Mouse (Mus musculus): Measurements from ENCODE around the gene Gm6040.

The Gm6040 gene

DNA sequence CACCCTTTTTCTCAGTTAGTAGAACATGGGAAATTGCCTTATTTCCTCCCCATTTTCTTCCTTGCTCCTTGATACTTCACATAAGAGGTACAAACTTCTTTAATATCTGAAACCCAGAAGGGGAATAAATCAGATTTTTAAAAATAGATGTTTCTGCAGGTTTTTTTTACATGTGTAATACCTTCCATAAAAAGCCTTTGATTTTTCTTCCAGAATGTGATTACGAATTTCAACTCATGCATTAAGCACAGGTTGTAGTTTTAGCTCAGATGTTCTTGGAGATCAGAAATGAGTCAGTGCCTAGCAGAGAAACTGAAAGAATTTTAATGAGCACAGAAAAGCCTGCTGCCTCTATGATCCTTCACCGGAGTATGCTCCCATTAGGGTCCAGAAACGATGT, at the start of gene Gm6040:
Gm6040 (minus strand) TSS at position 101 of the 400 bp plus-strand sequence.
- no peak for DNase-seq (ENCODE audit: low spot score in 2 of 2)

DNA sequence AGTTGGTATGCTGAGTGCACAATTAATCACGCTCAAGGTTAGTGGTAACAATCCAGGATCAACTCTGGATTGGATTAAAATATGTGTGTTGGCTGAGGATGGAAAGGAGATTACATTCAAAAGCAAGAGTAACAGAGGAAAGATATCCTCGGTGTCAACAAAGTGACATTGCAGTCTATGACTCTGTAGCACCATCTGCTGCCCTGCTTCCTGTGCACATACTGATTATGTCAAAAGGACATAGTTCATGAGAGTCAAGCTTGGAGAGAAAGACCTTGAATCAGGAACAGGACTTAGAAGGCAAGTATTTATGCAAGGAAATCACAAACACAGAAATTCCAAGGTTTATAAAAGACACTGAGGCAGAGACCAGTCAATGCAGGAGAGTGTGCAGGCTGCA, 42.7 kb upstream of the Gm6040 start:
- no peak for DNase-seq (ENCODE audit: low spot score in 2 of 2)

DNA sequence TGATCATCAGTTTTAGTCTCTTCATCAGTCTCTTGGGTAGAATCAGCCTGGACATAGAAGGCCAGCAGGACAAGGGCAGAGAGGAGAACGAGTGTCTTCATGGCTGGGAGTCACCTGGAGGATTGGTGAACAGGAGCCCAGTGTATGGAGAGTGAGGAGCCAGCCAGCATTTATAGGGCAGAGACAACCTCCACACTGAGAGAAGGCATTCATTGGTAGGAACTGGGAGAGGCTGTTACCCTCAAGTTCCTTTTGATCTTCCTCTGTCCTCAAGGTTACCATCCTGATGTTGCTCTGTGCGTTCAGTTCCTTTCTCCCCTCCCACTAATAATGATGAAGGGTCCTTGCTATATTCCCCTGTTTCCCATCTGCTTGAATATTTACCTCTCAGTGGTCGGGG, 22.7 kb upstream of the Gm6040 start, which contains the start of gene AY761185:
AY761185 (minus strand) TSS at position 101 of the 400 bp plus-strand sequence.
- no peak for DNase-seq (ENCODE audit: low spot score in 2 of 2)

DNA sequence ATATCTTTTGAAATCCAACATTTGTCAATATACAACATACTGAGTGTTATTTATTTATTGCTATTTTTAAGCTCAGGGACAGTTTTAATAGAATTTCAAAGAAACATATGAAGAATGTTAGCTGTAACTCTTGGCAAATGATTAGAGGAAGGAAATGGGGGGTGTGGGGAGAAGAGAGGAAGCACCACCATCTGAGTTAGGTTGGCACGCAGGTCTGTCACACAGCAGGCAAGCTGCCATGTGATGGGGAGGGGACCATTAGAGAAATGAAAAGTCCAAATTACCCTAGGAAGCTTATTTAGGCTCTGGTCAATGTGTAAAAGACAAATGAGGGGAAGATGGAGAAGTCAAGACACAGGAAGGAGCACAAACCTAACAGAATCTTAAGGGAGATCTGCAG, 9.6 kb downstream of the Gm6040 start:
- no peak for DNase-seq (ENCODE audit: low spot score in 2 of 2)

DNA sequence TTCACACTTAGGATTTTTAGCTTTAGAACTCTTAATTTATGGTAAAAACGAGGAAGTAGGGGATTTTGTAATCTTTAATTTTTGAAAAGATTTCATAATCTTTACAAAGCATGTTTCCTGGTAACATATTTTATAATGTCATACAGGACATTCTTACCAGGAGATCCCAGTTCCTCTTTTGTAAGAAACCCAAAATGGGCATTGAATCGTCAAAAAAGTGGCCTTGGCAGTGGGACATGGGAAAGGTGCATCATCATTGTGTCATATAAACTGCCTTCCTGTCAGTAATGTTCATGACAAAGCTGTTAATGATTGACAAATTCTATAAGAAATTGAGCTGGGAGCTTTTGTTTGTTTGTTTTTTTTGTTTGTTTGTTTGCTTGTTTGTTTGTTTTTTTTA, 13.6 kb downstream of the Gm6040 start:
- DNase-seq (ENCODE audit: low spot score in 2 of 2), result no peak

DNA sequence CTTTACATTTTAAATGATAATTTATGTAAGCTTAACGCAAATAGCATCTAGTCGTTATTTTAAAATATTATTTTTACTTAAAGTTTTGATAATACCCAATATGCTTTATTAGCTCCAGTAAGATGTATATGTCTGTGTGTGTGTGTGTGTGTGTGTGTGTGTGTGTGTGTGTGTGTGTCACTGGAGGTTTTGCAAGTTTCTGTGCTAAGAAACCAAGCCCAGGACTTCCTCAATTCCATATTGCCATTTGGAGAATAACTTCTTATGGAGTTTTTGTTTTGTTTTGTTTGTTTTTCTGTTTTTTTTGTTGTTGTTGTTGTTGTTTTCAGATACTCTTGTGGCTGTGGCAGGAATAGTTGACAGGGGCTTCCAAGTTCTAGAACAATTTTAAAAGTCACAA, 14.8 kb downstream of the Gm6040 start:
- DNase-seq (ENCODE audit: low spot score in 2 of 2), result no peak

DNA sequence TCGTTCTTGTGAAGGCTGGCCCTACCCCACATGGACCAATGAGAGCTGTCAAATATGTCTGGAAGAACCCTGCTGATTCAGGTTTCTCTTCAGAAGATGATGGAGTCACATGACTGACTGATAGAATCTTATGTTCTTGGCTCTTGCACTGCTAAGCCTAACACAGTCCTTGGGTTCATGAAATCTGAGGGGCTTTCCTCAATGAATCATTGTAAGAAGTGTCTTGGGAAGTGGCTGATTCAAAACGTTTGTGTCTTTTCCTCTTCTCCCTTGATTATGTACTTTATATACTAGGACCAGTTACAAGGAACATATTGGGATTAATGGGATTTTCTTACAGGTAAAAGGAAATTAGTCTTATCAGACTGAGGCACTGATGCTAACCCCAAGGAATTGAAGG, 19.3 kb downstream of the Gm6040 start, which contains the start of gene Gm15056:
Gm15056 (minus strand) TSS at position 101 of the 400 bp plus-strand sequence.
- no peak for DNase-seq (ENCODE audit: low spot score in 2 of 2)

DNA sequence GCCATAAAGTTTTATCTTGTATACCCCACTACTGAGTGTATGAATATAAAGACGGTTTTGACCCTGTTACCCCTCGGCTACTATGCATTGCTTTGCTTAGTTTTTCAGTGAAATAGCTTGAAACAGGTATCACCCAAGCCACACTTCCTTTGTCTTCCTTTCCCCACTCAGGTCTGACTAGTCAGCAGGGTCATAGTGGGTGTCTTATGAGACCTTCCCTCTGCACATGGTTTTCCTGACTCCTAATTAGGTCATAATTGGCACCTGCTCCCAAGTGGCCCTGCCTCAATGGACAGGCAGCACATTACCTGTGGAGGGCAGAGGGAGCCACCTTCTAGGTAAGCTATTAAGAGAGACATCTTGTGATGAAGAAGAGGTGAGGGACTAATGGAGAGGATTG, 29.5 kb downstream of the Gm6040 start, which contains the start of gene Defb33:
Defb33 (plus strand) TSS at position 301 of the 400 bp plus-strand sequence.
- DNase-seq (ENCODE audit: low spot score in 2 of 2), result no peak

DNA sequence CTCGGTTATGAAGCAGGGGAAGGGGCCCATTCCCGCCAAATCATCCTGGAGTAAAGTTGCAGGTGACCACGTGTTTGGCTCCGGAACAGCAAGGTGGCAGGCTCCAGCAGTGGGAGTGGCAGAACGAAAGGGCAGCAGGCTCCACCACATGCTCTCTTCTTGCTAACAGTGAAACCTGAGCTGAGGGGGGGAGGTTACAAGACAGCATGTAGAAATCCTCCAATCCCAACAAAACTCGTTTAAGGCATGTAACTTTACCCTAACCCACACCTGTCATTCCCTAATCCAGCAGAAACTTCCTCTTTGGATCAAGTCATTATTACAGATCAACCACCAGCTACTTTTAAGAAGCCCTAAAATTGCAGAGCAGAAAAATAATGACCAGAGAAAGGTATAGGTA, 47.3 kb downstream of the Gm6040 start:
- no peak for DNase-seq (ENCODE audit: low spot score in 2 of 2)

All from heart, adult 9 months (tissue).